Mouse (Mus musculus) CH12.LX (cell line): ENCODE results near the gene Ube2i. TPM values are rescaled to one million over a fixed set of nuclear protein-coding genes. Genes with fewer than 3 reads are reported as not detected.
A peak's percentile ranks its signal among the peaks of the same experiment; 100 is the strongest.

ENCODE experiments used
- DNase-seq: peaks from one replicate; pipeline ENCODE4 v3.0.0-alpha.2; 2013; ENCODE audit errors: extremely low read depth
- H3K27ac ChIP-seq: 2 replicates; pipeline ENCODE4 v1.5.1; 2012; ENCODE audit warnings: low read depth, mild to moderate bottlenecking, control low read depth, moderate library complexity; ENCODE audit not compliant: insufficient read depth
- H3K27me3 ChIP-seq: replicated peaks from 2 replicates; pipeline ENCODE3; 2012; ENCODE audit warnings: inconsistent platforms
- H3K36me3 ChIP-seq, 2 experiments: replicated peaks in 1 of 2; 2 replicates each; pipeline versions ENCODE3 to v1.6.1; 2012; ENCODE audit warnings: inconsistent platforms in 1 of 2, low read length in 1 of 2, mild to moderate bottlenecking in 1 of 2, mixed read lengths in 1 of 2, moderate library complexity in 1 of 2; ENCODE audit not compliant: control insufficient read depth in 1 of 2, insufficient read depth in 1 of 2
- H3K4me1 ChIP-seq, 2 experiments: 2 replicates each; pipeline ENCODE4 v1.6.1; 2012; ENCODE audit warnings: inconsistent platforms in 1 of 2, moderate library complexity in 1 of 2; ENCODE audit not compliant: insufficient read depth in 2 of 2, control insufficient read depth in 1 of 2
- H3K4me2 ChIP-seq: 2 replicates; pipeline ENCODE4 v1.6.1; 2012; ENCODE audit warnings: low read depth, mild to moderate bottlenecking, control low read depth; ENCODE audit not compliant: poor library complexity, insufficient read depth, severe bottlenecking
- H3K4me3 ChIP-seq, 3 experiments: fragments of 150-350 bp in 1 of 3; sonication (generic) in 1 of 3; replicated peaks in 1 of 3; 2 replicates each; pipeline versions ENCODE3 to v1.5.1; 2011 to 2012; ENCODE audit warnings: low read depth in 2 of 3, low read length in 2 of 3, mild to moderate bottlenecking in 2 of 3, moderate library complexity in 2 of 3, control low read depth in 1 of 3, improper control_type of control experiment in 1 of 3, inconsistent platforms in 1 of 3, mixed read lengths in 1 of 3; ENCODE audit not compliant: poor library complexity in 1 of 3
- H3K79me2 ChIP-seq: replicated peaks from 2 replicates; pipeline ENCODE4 v1.6.1; 2012; ENCODE audit warnings: mild to moderate bottlenecking, moderate library complexity; ENCODE audit not compliant: control insufficient read depth, poor library complexity, insufficient read depth, severe bottlenecking; ENCODE audit errors: extremely low read depth
- H3K9ac ChIP-seq: 2 replicates; pipeline ENCODE4 v1.6.1; 2012; ENCODE audit warnings: low read depth, mild to moderate bottlenecking, control low read depth, moderate library complexity; ENCODE audit not compliant: insufficient read depth
- H3K9me3 ChIP-seq: replicated peaks from 2 replicates; pipeline ENCODE3; 2012; ENCODE audit warnings: low read length, inconsistent platforms, mixed read lengths
- BHLHE40 ChIP-seq: IDR thresholded peaks from 2 replicates; pipeline ENCODE4 v1.6.1; 2011; ENCODE audit warnings: mild to moderate bottlenecking, low read depth, low read length, improper control_type of control experiment
- CHD1 ChIP-seq: IDR thresholded peaks from 2 replicates; pipeline ENCODE4 v1.6.1; 2012; ENCODE audit warnings: low read depth, low read length, improper control_type of control experiment, inconsistent platforms
- CHD2 ChIP-seq: IDR thresholded peaks from 2 replicates; pipeline ENCODE4 v1.6.1; 2011; ENCODE audit warnings: low read length, improper control_type of control experiment
- CTCF ChIP-seq, 2 experiments: IDR thresholded peaks in 1 of 2; conservative IDR thresholded peaks in 1 of 2; 2 replicates each; pipeline ENCODE4 v1.5.1; 2011 to 2012; ENCODE audit warnings: low read depth in 2 of 2, low read length in 2 of 2, improper control_type of control experiment in 1 of 2, inconsistent platforms in 1 of 2, mild to moderate bottlenecking in 1 of 2, moderate library complexity in 1 of 2
- E2F4 ChIP-seq: IDR thresholded peaks from 2 replicates; pipeline ENCODE4 v1.6.1; 2011; ENCODE audit warnings: low read depth, low read length, improper control_type of control experiment; ENCODE audit not compliant: insufficient replicate concordance
- ELF1 ChIP-seq: IDR thresholded peaks from 2 replicates; pipeline ENCODE4 v1.6.1; 2014; ENCODE audit warnings: low read depth, mild to moderate bottlenecking, inconsistent platforms, low read length, improper control_type of control experiment
- EP300 ChIP-seq: IDR thresholded peaks from 2 replicates; pipeline ENCODE4 v1.6.1; 2011; ENCODE audit warnings: low read length, improper control_type of control experiment
- ETS1 ChIP-seq: conservative IDR thresholded peaks from 2 replicates; pipeline ENCODE4 v1.6.1; 2012; ENCODE audit warnings: low read depth, mild to moderate bottlenecking, inconsistent platforms, low read length, improper control_type of control experiment, moderate library complexity
- GABPA ChIP-seq: IDR thresholded peaks from 2 replicates; pipeline ENCODE4 v1.6.1; 2012; ENCODE audit warnings: low read depth, low read length, improper control_type of control experiment, inconsistent platforms; ENCODE audit not compliant: insufficient replicate concordance
- HCFC1 ChIP-seq: IDR thresholded peaks from 2 replicates; pipeline ENCODE4 v1.6.1; 2012; ENCODE audit warnings: low read depth, mild to moderate bottlenecking, inconsistent platforms, low read length, improper control_type of control experiment
- IRF4 ChIP-seq: IDR thresholded peaks from 2 replicates; pipeline ENCODE4 v1.6.1; 2014; ENCODE audit warnings: low read depth, mild to moderate bottlenecking, inconsistent platforms, low read length, improper control_type of control experiment
- JUN ChIP-seq: IDR thresholded peaks from 2 replicates; pipeline ENCODE4 v1.6.1; 2011; ENCODE audit warnings: low read depth, mild to moderate bottlenecking, low read length, improper control_type of control experiment, moderate library complexity; ENCODE audit not compliant: insufficient read depth
- JUND ChIP-seq: conservative IDR thresholded peaks from 2 replicates; pipeline ENCODE4 v1.6.1; 2011; ENCODE audit warnings: low read depth, low read length, improper control_type of control experiment
- KAT2A ChIP-seq: IDR thresholded peaks from 2 replicates; pipeline ENCODE4 v1.6.1; 2012; ENCODE audit warnings: low read length, improper control_type of control experiment, inconsistent platforms; ENCODE audit not compliant: insufficient replicate concordance
- MAFK ChIP-seq: IDR thresholded peaks from 2 replicates; pipeline ENCODE4 v1.6.1; 2011; ENCODE audit warnings: low read length, improper control_type of control experiment; ENCODE audit not compliant: insufficient replicate concordance
- MAX ChIP-seq: IDR thresholded peaks from 2 replicates; pipeline ENCODE4 v1.6.1; 2011; ENCODE audit warnings: low read length, improper control_type of control experiment
- MAZ ChIP-seq: IDR thresholded peaks from 2 replicates; pipeline ENCODE4 v1.6.1; 2012; ENCODE audit warnings: low read depth, mild to moderate bottlenecking, inconsistent platforms, low read length, improper control_type of control experiment, moderate library complexity
- MEF2A ChIP-seq: IDR thresholded peaks from 2 replicates; pipeline ENCODE4 v1.6.1; 2014; ENCODE audit warnings: low read depth, mild to moderate bottlenecking, inconsistent platforms, low read length, improper control_type of control experiment, borderline replicate concordance
- MXI1 ChIP-seq: IDR thresholded peaks from 2 replicates; pipeline ENCODE4 v1.6.1; 2011; ENCODE audit warnings: mild to moderate bottlenecking, low read depth, low read length, improper control_type of control experiment
- MYC ChIP-seq: IDR thresholded peaks from 2 replicates; pipeline ENCODE4 v1.6.1; 2011; ENCODE audit warnings: low read depth, mild to moderate bottlenecking, improper control_type of control experiment, low read length
- NELFE ChIP-seq: IDR thresholded peaks from 2 replicates; pipeline ENCODE4 v1.6.1; 2011; ENCODE audit warnings: low read depth, low read length, improper control_type of control experiment
- NRF1 ChIP-seq: IDR thresholded peaks from 2 replicates; pipeline ENCODE4 v1.6.1; 2014; ENCODE audit warnings: low read depth, mild to moderate bottlenecking, inconsistent platforms, low read length, improper control_type of control experiment, moderate library complexity
- PAX5 ChIP-seq: IDR thresholded peaks from 2 replicates; pipeline ENCODE4 v1.6.1; 2012; ENCODE audit warnings: low read length, inconsistent platforms, mixed read lengths
- POLR2A ChIP-seq: IDR thresholded peaks from 2 replicates; pipeline ENCODE4 v1.6.1; 2011; ENCODE audit warnings: low read depth, mild to moderate bottlenecking, improper control_type of control experiment, low read length
- POLR2AphosphoS2 ChIP-seq: IDR thresholded peaks from 2 replicates; pipeline ENCODE4 v1.6.1; 2011; ENCODE audit warnings: low read depth, low read length, improper control_type of control experiment
- RAD21 ChIP-seq: IDR thresholded peaks from 2 replicates; pipeline ENCODE4 v1.6.1; 2011; ENCODE audit warnings: low read depth, mild to moderate bottlenecking, low read length, improper control_type of control experiment, moderate library complexity
- RCOR1 ChIP-seq: conservative IDR thresholded peaks from 2 replicates; pipeline ENCODE4 v1.6.1; 2012; ENCODE audit warnings: low read depth, mild to moderate bottlenecking, inconsistent platforms, low read length, improper control_type of control experiment
- SIN3A ChIP-seq: IDR thresholded peaks from 2 replicates; pipeline ENCODE4 v1.6.1; 2012; ENCODE audit warnings: low read length, improper control_type of control experiment, inconsistent platforms
- SMC3 ChIP-seq: IDR thresholded peaks from 2 replicates; pipeline ENCODE4 v1.6.1; 2011; ENCODE audit warnings: low read depth, low read length, improper control_type of control experiment
- TBP ChIP-seq: conservative IDR thresholded peaks from 2 replicates; pipeline ENCODE4 v1.6.1; 2011; ENCODE audit warnings: low read depth, low read length, improper control_type of control experiment
- TCF12 ChIP-seq: IDR thresholded peaks from 2 replicates; pipeline ENCODE4 v1.6.1; 2014; ENCODE audit warnings: low read depth, mild to moderate bottlenecking, inconsistent platforms, low read length, improper control_type of control experiment
- UBTF ChIP-seq: IDR thresholded peaks from 2 replicates; pipeline ENCODE4 v1.6.1; 2012; ENCODE audit warnings: low read depth, mild to moderate bottlenecking, inconsistent platforms, low read length, improper control_type of control experiment, moderate library complexity
- USF1 ChIP-seq: IDR thresholded peaks from 2 replicates; pipeline ENCODE4 v1.6.1; 2014; ENCODE audit warnings: low read depth, mild to moderate bottlenecking, inconsistent platforms, low read length, improper control_type of control experiment
- USF2 ChIP-seq: conservative IDR thresholded peaks from 2 replicates; pipeline ENCODE4 v1.6.1; 2011; ENCODE audit warnings: low read depth, low read length, improper control_type of control experiment
- ZC3H11A ChIP-seq: IDR thresholded peaks from 2 replicates; pipeline ENCODE4 v1.6.1; 2012; ENCODE audit warnings: low read depth, mild to moderate bottlenecking, inconsistent platforms, low read length, improper control_type of control experiment
- ZKSCAN1 ChIP-seq: IDR thresholded peaks from 2 replicates; pipeline ENCODE4 v1.6.1; 2012; ENCODE audit warnings: low read depth, inconsistent platforms, low read length, improper control_type of control experiment, borderline replicate concordance
- ZMIZ1 ChIP-seq: IDR thresholded peaks from 2 replicates; pipeline ENCODE4 v1.6.1; 2012; ENCODE audit warnings: low read depth, mild to moderate bottlenecking, inconsistent platforms, low read length, improper control_type of control experiment
- ZNF384 ChIP-seq: IDR thresholded peaks from 2 replicates; pipeline ENCODE4 v1.6.1; 2012; ENCODE audit warnings: low read depth, low read length, improper control_type of control experiment, inconsistent platforms
- dilution Hi-C: fragments of 300-500 bp; cut with MboI; formaldehyde crosslinking; loops from 2 replicates; pipeline ENCODE4 v1.14.3; 2020; ENCODE audit warnings: low sequenced_read_pairs; ENCODE audit not compliant: extremely low pct_unique_long_range_greater_than_20kb, extremely low pct_ligation_motif_present
- in situ Hi-C: fragments of 300-500 bp; cut with MboI; formaldehyde crosslinking; loops from 3 replicates; pipeline ENCODE4 v1.14.3; 2019; ENCODE audit warnings: low sequenced_read_pairs, low pct_ligation_motif_present, low pct_unique_long_range_greater_than_20kb, mixed read lengths
- polyA plus RNA-seq: library from polyadenylated mRNA; unstranded; fragments of >175 nt; gene quantifications from 2 replicates; pipeline ENCODE4 v1.2.1, GENCODE M21; 2012; ENCODE audit warnings: low read depth; ENCODE audit not compliant: insufficient read length
- total RNA-seq, 2 experiments: library from RNA; depleted of rRNA; stranded (reverse); fragments of 300-350 nt in 1 of 2; fragments of >200 nt in 1 of 2; gene quantifications; 2 replicates each; pipeline ENCODE4 v1.2.3; 2012 to 2014

The Ube2i gene
- total and polyA plus RNA-seq, 3 experiments, result 356 to 731 (median 578) TPM

DNA sequence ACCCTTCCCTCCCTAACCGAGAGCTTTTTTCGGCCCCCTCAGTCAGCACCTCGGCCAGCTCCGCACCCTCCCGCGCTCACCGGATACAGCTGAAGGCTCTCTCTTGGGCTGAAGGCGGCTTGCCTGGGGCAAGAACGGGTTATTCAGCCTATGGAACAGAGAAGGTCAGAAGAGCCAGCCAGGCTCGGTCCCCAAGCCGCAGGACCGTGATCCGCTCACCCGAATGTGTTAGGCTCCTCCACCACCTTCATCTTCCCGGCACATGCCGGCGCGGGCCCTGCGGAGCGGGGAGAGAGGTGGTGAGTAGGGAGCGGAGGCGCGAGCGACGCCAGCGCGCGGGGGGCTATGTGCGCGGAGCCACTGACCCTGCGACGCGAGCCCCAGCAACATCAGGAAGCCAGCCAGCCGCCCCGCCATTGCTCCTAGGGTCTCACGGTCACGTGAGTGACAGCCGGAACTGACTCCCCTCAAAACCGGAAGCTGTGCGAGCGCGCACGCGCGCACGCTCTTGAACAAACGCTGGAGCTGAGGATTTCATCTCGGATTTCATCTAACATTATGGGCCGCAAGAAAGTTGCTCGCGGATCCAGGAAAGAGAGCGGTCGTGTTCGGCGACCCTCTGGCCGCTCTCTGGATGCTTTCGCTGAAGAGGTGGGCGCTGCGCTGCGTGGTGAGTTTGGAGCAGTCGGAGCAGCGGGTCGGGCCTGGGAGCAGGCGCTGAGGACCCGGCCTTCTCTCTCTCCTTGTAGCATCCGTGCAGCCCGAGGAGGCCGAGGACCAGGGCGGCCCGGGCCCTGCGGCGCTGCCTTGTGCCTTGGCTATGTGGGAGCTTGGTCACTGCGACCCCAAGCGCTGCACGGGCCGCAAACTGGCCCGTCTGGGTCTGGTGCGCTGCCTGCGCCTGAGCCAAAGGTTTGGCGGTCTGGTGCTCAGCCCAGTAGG, 34.5 kb downstream of the Ube2i start, which contains the start of the genes Gnptg and Tsr3:
Gnptg (minus strand) TSS at position 430 of the 942 bp plus-strand sequence.
Tsr3 (plus strand) TSS at position 476 of the 942 bp plus-strand sequence.
- H3K4me1 ChIP-seq, result peaks cover 7 to 18% of the 10 kb centered on the region in 2 experiments; a peak in 2 of 4 replicates
- H3K9ac ChIP-seq, result peak within 1 kb of the TSS; percentile 77
- peak; percentile 90 for DNase-seq
- H3K9me3 ChIP-seq, result no peaks in the 10 kb centered on the region
- peak; percentile 90 for TF ChIP-seq ELF1
- no peak for TF ChIP-seq PAX5
- TF ChIP-seq MAX, result peak; percentile 79
- TF ChIP-seq SIN3A, result peak; percentile 100
- TF ChIP-seq POLR2A, result peak; percentile 84
- TF ChIP-seq MAZ, result no peak; the same call in 1 of the 2 replicates
- no peak; the same call in 1 of the 2 replicates for TF ChIP-seq TCF12
- peak; percentile 83 for TF ChIP-seq NRF1
- TF ChIP-seq USF2, result peak; percentile 87
- TF ChIP-seq UBTF, result no peak
- TF ChIP-seq JUN, result no peak
- no peak; the same call in 1 of the 2 replicates for TF ChIP-seq SMC3
- TF ChIP-seq BHLHE40, result peak; percentile 95
- no peak for TF ChIP-seq CTCF (conservative IDR thresholded peaks at IDR 0.05 in 1 of 2, IDR thresholded peaks at IDR 0.05 in 1 of 2; ENCODE audit: low read depth in 2 of 2, low read length in 2 of 2)
- no peak for TF ChIP-seq ZMIZ1
- no peak for TF ChIP-seq MYC
- peak; percentile 71; the same call in 1 of the 2 replicates for TF ChIP-seq TBP
- no peak for TF ChIP-seq ZNF384
- peak; percentile 97 for TF ChIP-seq MXI1
- TF ChIP-seq CHD1, result no peak
- TF ChIP-seq IRF4, result no peak
- TF ChIP-seq USF1, result peak; percentile 91
- TF ChIP-seq ETS1, result no peak
- no peak for TF ChIP-seq GABPA
- TF ChIP-seq NELFE, result 0 out of 2 replicates have a peak, but pooled peaks have one; percentile 45
- no peak for TF ChIP-seq POLR2AphosphoS2
- no peak for TF ChIP-seq RCOR1
- no peak for TF ChIP-seq EP300
- TF ChIP-seq JUND, result no peak
- no peak for TF ChIP-seq ZC3H11A
- TF ChIP-seq E2F4, result no peak
- TF ChIP-seq HCFC1, result peak; percentile 79
- TF ChIP-seq MEF2A, result no peak
- TF ChIP-seq CHD2, result no peak
- TF ChIP-seq MAFK, result no peak
- no peak for TF ChIP-seq RAD21
- TF ChIP-seq ZKSCAN1, result no peak
- no peak for TF ChIP-seq KAT2A
- peak within 1 kb of the TSS; percentile 2; the same call in 1 of the 2 replicates for H3K27ac ChIP-seq
- peak within 1 kb of the TSS; percentile 94 to 100 (median 98) for H3K4me3 ChIP-seq
- dilution Hi-C loops (no loop called here), in situ Hi-C loops (loop anchor here (5.0 kb wide), 1 partner anchor 32 kb away; the partner anchor contains the start of gene Ube2i)
- peaks cover 43 to 61% of the 10 kb centered on the region in 2 experiments for H3K36me3 ChIP-seq
- H3K4me2 ChIP-seq, result peak within 1 kb of the TSS; percentile 92
- H3K27me3 ChIP-seq, result no peaks in the 10 kb centered on the region
- H3K79me2 ChIP-seq, result peaks cover 17% of the 10 kb centered on the region
